Mouse (Mus musculus) intestine, embryonic 16.5 days (tissue): ENCODE results near the gene Cfap36. TPM values are rescaled to one million over a fixed set of nuclear protein-coding genes. Genes with fewer than 3 reads are reported as not detected.

Experiments used
- ATAC-seq: fragments of 200-750 bp; cut with Nextera tagmentation; 2 replicates; pipeline ENCODE4 v1.8.0; 2017; ENCODE audit warnings: moderate TSS enrichment, moderate library complexity
- H3K27ac ChIP-seq: fragments of 300-500 bp; sonication (generic); 2 replicates; pipeline ENCODE4 v1.5.1; 2014; ENCODE audit warnings: mild to moderate bottlenecking, low read length
- H3K27me3 ChIP-seq: fragments of 300-500 bp; sonication (generic); replicated peaks from 2 replicates; pipeline ENCODE4 v1.6.1; 2014; ENCODE audit warnings: low read length, control low read depth, mixed read lengths; ENCODE audit not compliant: control insufficient read depth, insufficient read depth
- H3K36me3 ChIP-seq: fragments of 300-500 bp; sonication (generic); 2 replicates; pipeline ENCODE4 v1.6.1; 2014; ENCODE audit warnings: low read length, control low read depth; ENCODE audit not compliant: control insufficient read depth, insufficient read depth
- H3K4me1 ChIP-seq: fragments of 300-500 bp; sonication (generic); 2 replicates; pipeline ENCODE4 v1.6.1; 2014; ENCODE audit warnings: low read length, control low read depth, mixed read lengths; ENCODE audit not compliant: control insufficient read depth, insufficient read depth
- H3K4me2 ChIP-seq: fragments of 300-500 bp; sonication (generic); 2 replicates; pipeline ENCODE4 v1.6.1; 2014; ENCODE audit warnings: low read depth, low read length, control low read depth
- H3K4me3 ChIP-seq: fragments of 300-500 bp; sonication (generic); 2 replicates; pipeline ENCODE4 v1.5.1; 2014; ENCODE audit warnings: mild to moderate bottlenecking, low read length
- H3K9ac ChIP-seq: fragments of 300-500 bp; sonication (generic); 2 replicates; pipeline ENCODE4 v1.6.1; 2014; ENCODE audit warnings: low read depth, low read length
- H3K9me3 ChIP-seq: fragments of 300-500 bp; sonication (generic); 2 replicates; pipeline ENCODE4 v1.6.1; 2016; ENCODE audit warnings: low read length, control low read depth; ENCODE audit not compliant: control insufficient read depth
- WGBS: fragments of 180-500 bp; shearing (Covaris S2); extraction: QIAGEN DNeasy Blood & Tissue Kit; methylation state at CpG from one replicate; pipeline ENCODE4 v1.1.7; 2014; 5-methylcytosine and 5-hydroxymethylcytosine counted together
- polyA plus RNA-seq: library from polyadenylated mRNA; unstranded; fragments of >200 nt; fragmentation: Nextera tagmentation; extraction: Ambion mirVana; gene quantifications from 2 replicates; pipeline ENCODE4 v1.2.1, GENCODE M21; 2015

Cfap36 gene
- 30.9 and 33.5 TPM in 2 replicates for polyA plus RNA-seq

GRCm38 (mm10) chr11:29246883-29247650, at the start of gene Cfap36:
Gene Cfap36, minus strand, starts transcription at chr11:29247409.
- H3K4me2 ChIP-seq = peak within 1 kb of the TSS; percentile 84
- peak; percentile 100 for ATAC-seq
- peak within 1 kb of the TSS; percentile 96 for H3K4me3 ChIP-seq
- under 1% methylated on average over 53 of the region's 53 CpGs for WGBS
- H3K27ac ChIP-seq = peak within 1 kb of the TSS; percentile 61
- H3K36me3 ChIP-seq = no peaks in the 10 kb centered on the region
- no peaks in the 10 kb centered on the region for H3K27me3 ChIP-seq
- peak within 1 kb of the TSS; percentile 75 for H3K9ac ChIP-seq
- H3K4me1 ChIP-seq = peaks cover 7% of the 10 kb centered on the region; the same call in 1 of the 2 replicates
- H3K9me3 ChIP-seq = no peaks in the 10 kb centered on the region

- ATAC-seq = no peak
- Histone ChIP-seq H3K9ac (no peak overlapping the region), H3K9me3 (no peaks in the 10 kb centered on the region), H3K4me2 (no peak overlapping the region), H3K27me3 (no peaks in the 10 kb centered on the region), H3K4me1 (no peaks in the 10 kb centered on the region), H3K4me3 (no peak overlapping the region), H3K36me3 (no peaks in the 10 kb centered on the region), H3K27ac (no peak overlapping the region)
Observed at GRCm38 (mm10) chr11:29287305-29287704, 40.1 kb upstream of the Cfap36 start.

DNA sequence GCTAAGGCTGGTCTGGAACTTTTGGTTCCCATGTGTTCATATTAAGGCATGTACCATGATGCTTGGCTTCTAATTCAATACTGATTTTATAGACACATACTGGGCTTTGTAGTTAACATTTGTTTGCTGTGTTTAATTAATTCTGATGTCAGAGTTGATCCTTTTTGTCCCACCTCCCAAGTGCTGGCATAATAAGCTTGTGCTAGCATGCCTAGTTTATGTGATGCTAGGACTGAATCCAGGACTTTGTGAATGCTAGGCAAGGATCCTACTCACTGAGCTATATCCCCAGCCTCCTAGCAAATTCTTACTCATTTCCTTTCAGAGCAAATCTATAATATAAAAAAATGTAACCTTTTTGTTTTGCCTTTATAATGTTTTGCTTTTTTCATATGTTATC, 38.8 kb upstream of the Cfap36 start:
- no peak overlapping the region for H3K27ac ChIP-seq
- no peak overlapping the region for H3K9ac ChIP-seq
- H3K4me3 ChIP-seq = no peak overlapping the region
- H3K27me3 ChIP-seq = no peaks in the 10 kb centered on the region
- H3K4me2 ChIP-seq = no peak overlapping the region
- ATAC-seq = no peak
- H3K36me3 ChIP-seq = no peaks in the 10 kb centered on the region
- no peaks in the 10 kb centered on the region for H3K9me3 ChIP-seq
- H3K4me1 ChIP-seq = no peaks in the 10 kb centered on the region

GRCm38 (mm10) chr11:29274758-29275157, 27.5 kb upstream of the Cfap36 start:
- Histone ChIP-seq H3K27ac (no peak overlapping the region), H3K4me1 (no peaks in the 10 kb centered on the region), H3K9me3 (no peaks in the 10 kb centered on the region), H3K27me3 (no peaks in the 10 kb centered on the region), H3K36me3 (no peaks in the 10 kb centered on the region), H3K9ac (no peak overlapping the region), H3K4me2 (no peak overlapping the region), H3K4me3 (no peak overlapping the region)
- ATAC-seq = no peak
- 80% methylated on average over 3 of the region's 3 CpGs for WGBS

- H3K9ac ChIP-seq = no peak overlapping the region
- no peak for ATAC-seq
- WGBS = 26% methylated on average over 3 of the region's 3 CpGs
- no peaks in the 10 kb centered on the region for H3K36me3 ChIP-seq
- no peak overlapping the region for H3K4me2 ChIP-seq
- H3K4me3 ChIP-seq = no peak overlapping the region
- H3K9me3 ChIP-seq = no peaks in the 10 kb centered on the region
- no peaks in the 10 kb centered on the region for H3K27me3 ChIP-seq
- no peak overlapping the region for H3K27ac ChIP-seq
- no peaks in the 10 kb centered on the region for H3K4me1 ChIP-seq
Observed at GRCm38 (mm10) chr11:29267824-29268223, 20.6 kb upstream of the Cfap36 start.

DNA sequence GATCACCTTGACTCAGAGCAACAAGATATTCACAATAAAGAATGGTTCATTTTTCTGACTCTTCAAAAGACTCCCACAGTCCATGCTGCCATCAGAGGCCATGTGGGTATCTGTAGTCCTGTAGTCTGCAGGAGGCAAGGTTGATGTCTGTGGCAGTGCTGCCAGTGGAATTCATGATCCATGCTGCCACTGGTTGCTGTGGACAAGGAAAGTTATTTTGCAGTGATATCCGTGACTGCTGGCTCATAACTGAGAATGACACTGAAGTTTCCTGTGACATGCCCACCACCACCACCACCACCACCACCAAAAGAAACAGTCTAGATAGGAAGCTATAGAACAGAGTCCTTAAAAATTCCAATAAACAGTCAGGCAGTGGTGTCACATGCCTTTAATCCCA, 7.4 kb upstream of the Cfap36 start:
- ATAC-seq = no peak
- 96% methylated on average over 1 of the region's 1 CpGs for WGBS
- H3K27me3 ChIP-seq = no peaks in the 10 kb centered on the region
- no peaks in the 10 kb centered on the region for H3K9me3 ChIP-seq
- no peak overlapping the region for H3K27ac ChIP-seq
- H3K9ac ChIP-seq = no peak overlapping the region
- H3K4me1 ChIP-seq = no peaks in the 10 kb centered on the region
- no peak overlapping the region for H3K4me2 ChIP-seq
- no peaks in the 10 kb centered on the region for H3K36me3 ChIP-seq
- H3K4me3 ChIP-seq = no peak overlapping the region

DNA sequence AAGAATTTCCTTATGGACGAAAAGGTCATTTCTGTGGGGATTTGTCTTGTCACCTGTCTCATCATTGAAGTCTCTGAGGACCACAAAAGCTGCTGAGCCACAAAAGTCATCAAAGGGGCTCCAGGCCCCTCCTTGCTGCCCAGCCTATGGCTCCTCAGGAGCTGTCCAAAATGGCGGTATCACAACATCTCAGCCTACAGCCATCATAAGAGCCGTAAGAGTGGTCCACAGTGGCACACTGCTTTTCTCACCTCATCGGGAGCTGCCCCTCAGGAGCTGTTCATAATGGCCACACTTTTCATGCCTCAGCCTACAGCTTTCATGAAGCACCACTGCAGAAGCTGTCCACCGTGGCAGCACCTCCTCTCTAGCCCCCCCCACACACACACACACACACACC, 1.2 kb upstream of the Cfap36 start:
- 99% methylated on average over 5 of the region's 5 CpGs for WGBS
- H3K4me2 ChIP-seq = no peak overlapping the region
- no peak overlapping the region for H3K9ac ChIP-seq
- H3K9me3 ChIP-seq = no peaks in the 10 kb centered on the region
- no peak overlapping the region for H3K4me3 ChIP-seq
- ATAC-seq = no peak
- H3K27ac ChIP-seq = no peak overlapping the region
- H3K36me3 ChIP-seq = no peaks in the 10 kb centered on the region
- no peaks in the 10 kb centered on the region for H3K27me3 ChIP-seq
- H3K4me1 ChIP-seq = peaks cover 7% of the 10 kb centered on the region; the same call in 1 of the 2 replicates

GRCm38 (mm10) chr11:29247725-29248124, 516 bp upstream of the Cfap36 start:
- H3K27me3 ChIP-seq = no peaks in the 10 kb centered on the region
- 97% methylated on average over 1 of the region's 1 CpGs for WGBS
- H3K9me3 ChIP-seq = no peaks in the 10 kb centered on the region
- peak overlapping the region; percentile 96 for H3K4me3 ChIP-seq
- ATAC-seq = peak; percentile 10
- peaks cover 7% of the 10 kb centered on the region; the same call in 1 of the 2 replicates for H3K4me1 ChIP-seq
- H3K27ac ChIP-seq = no peak overlapping the region
- H3K9ac ChIP-seq = peak overlapping the region; percentile 4; the same call in 1 of the 2 replicates
- H3K4me2 ChIP-seq = peak overlapping the region; percentile 53
- H3K36me3 ChIP-seq = no peaks in the 10 kb centered on the region

DNA sequence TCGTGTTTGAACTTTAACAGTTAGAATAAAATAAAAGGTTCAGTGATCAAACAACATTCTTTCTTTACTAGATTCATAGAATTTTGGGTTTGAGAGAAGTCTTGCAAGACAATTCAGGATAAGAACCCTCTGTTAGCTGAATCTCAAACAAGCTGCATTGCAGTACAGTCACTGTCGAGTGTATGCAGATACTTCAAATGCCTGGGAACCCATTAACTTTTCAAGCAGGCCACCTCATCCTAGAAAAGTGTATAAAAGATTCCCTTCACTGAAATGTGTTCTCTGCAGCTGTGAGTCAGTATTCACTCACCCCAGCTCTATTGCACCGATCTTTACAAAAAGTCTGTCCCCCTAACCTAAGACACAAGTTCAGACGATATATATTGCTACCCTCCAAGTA, 1.2 kb downstream of the Cfap36 start:
- no peak for ATAC-seq
- Histone ChIP-seq H3K27ac (no peak overlapping the region), H3K4me1 (peaks cover 7% of the 10 kb centered on the region; the same call in 1 of the 2 replicates), H3K36me3 (peaks cover 2% of the 10 kb centered on the region; the same call in 1 of the 2 replicates), H3K27me3 (no peaks in the 10 kb centered on the region), H3K9ac (no peak overlapping the region), H3K4me3 (peak overlapping the region; percentile 96), H3K4me2 (peak overlapping the region; percentile 84), H3K9me3 (no peaks in the 10 kb centered on the region)
- 55% methylated on average over 4 of the region's 4 CpGs for WGBS
